Mouse (Mus musculus) forelimb bud, embryonic 11.5 days (tissue): ENCODE results near the gene Gm5849.
"Not testable (repeated sequence)": the region's sequence is repeated elsewhere in the genome, so short reads cannot be mapped to it uniquely, and the experiment has no call there.

Experiments used
- DNase-seq: peaks from one replicate; pipeline ENCODE4 v3.0.0-alpha.2; 2012; ENCODE audit warnings: low read depth, low spot score

Gene Gm5849

DNA sequence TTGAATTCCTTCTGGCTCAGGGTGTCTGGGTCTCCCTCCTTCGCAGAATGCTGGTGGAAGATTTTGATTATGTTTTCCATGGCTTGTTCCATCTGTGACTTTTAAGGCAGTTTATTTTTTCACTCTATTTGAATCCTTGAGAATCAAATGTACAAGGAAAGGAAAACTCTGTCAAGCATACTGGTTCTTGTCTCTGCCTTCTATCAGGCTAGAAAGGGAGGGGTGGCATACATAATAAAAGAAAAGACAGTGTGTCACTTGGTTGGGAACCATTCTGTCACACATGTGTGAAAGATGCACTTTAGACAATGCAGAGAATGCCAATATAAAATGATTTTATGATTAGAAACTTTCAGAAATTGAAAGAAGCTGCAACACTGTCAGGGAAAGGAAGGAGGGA, at the start of gene Gm5849:
Gene Gm5849 (minus strand): TSS at position 101 of the 400 bp plus-strand sequence.
- not testable (repeated sequence) for DNase-seq

DNA sequence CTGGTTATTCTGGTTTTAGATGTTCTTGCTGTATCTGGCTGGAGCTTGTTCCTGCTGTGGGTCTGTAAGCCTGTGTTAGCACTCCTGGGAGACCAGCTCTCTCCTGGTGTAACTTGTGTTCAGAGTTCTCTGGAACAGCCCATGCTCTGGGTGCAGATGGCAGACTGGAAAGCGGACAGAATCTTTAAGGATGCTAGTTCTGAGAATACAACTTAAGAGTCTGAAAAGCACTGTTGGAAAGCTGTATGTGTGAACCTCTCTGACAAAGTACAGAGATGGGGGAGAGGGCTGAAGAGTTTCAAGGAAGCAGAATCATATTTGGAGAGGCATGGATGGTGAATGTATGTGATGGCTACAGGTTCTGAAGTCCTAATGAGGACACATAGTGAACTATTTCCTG, 28.0 kb downstream of the Gm5849 start:
- DNase-seq = no peak

DNA sequence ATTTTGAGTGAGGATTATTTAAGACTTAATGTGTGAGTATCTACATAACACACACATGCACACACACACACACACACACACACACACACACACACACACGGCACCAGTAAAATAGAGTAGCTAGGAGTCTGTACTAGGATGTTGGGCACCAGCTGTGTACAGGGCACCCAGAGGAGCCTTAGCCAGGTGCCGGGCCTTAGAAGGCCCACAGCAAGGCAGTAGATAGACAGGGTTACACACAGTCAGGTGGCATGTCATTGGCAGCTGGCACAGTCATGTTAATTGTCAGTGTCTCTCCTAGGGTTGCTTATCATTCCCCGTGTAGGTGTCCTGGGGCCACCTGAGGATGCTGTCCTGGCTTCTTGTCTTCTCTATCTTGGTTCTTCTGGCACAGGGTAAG, 51.1 kb downstream of the Gm5849 start, which contains the start of gene Pglyrp4:
Gene Pglyrp4 (plus strand): TSS at position 301 of the 400 bp plus-strand sequence.
- no peak for DNase-seq
